Mouse (Mus musculus): ENCODE measurements around the gene Tekt3. TPM values are rescaled to one million over a fixed set of nuclear protein-coding genes. Genes with fewer than 3 reads are reported as not detected.

The Tekt3 gene
- polyA plus RNA-seq, 1 experiment from 2014 or later, result not detected

- DNase-seq (ENCODE audit: low spot score) (no peak), ATAC-seq (replicated peaks; ENCODE audit: low FRiP score) (no peak)
- 93% methylated on average over 6 of the region's 6 CpGs for WGBS
- no peaks in the 10 kb centered on the region for H3K36me3 ChIP-seq (ENCODE audit: control insufficient read depth, insufficient read depth, low read length)
- H3K27ac ChIP-seq (ENCODE audit: low read depth, low read length), result no peak overlapping the region
- no peaks in the 10 kb centered on the region for H3K9me3 ChIP-seq (ENCODE audit: control insufficient read depth, low read length)
- H3K4me1 ChIP-seq (replicated peaks; ENCODE audit: control insufficient read depth, insufficient read depth, low read length), result no peaks in the 10 kb centered on the region
- H3K9ac ChIP-seq (ENCODE audit: low read length), result no peak overlapping the region
- no peak overlapping the region for H3K4me2 ChIP-seq (ENCODE audit: low read depth, low read length, severe bottlenecking)
- H3K27me3 ChIP-seq (ENCODE audit: control insufficient read depth, insufficient read depth, low read length), result no peaks in the 10 kb centered on the region
- H3K4me3 ChIP-seq (ENCODE audit: low read depth, low read length), result no peak overlapping the region
Measured at GRCm38 (mm10) chr11:63088672-63089071, 27.2 kb downstream of the Tekt3 start.

GRCm38 (mm10) chr11:63090210-63090609, 28.8 kb downstream of the Tekt3 start:
- H3K36me3 ChIP-seq (ENCODE audit: control insufficient read depth, insufficient read depth, low read length), result no peaks in the 10 kb centered on the region
- H3K4me3 ChIP-seq (ENCODE audit: low read depth, low read length), result no peak overlapping the region
- H3K9me3 ChIP-seq (ENCODE audit: control insufficient read depth, low read length), result no peaks in the 10 kb centered on the region
- H3K9ac ChIP-seq (ENCODE audit: low read length), result no peak overlapping the region
- no peak overlapping the region for H3K4me2 ChIP-seq (ENCODE audit: low read depth, low read length, severe bottlenecking)
- H3K27ac ChIP-seq (ENCODE audit: low read depth, low read length), result no peak overlapping the region
- H3K4me1 ChIP-seq (replicated peaks; ENCODE audit: control insufficient read depth, insufficient read depth, low read length), result no peaks in the 10 kb centered on the region
- ATAC-seq (replicated peaks; ENCODE audit: low FRiP score) (no peak), DNase-seq (ENCODE audit: low spot score) (no peak)
- WGBS, result 52% methylated on average over 4 of the region's 4 CpGs
- H3K27me3 ChIP-seq (ENCODE audit: control insufficient read depth, insufficient read depth, low read length), result no peaks in the 10 kb centered on the region

GRCm38 (mm10) chr11:63090986-63091385, 29.5 kb downstream of the Tekt3 start:
- ATAC-seq (replicated peaks; ENCODE audit: low FRiP score) (no peak), DNase-seq (ENCODE audit: low spot score) (no peak)
- 95% methylated on average over 6 of the region's 6 CpGs for WGBS
- no peaks in the 10 kb centered on the region for H3K9me3 ChIP-seq (ENCODE audit: control insufficient read depth, low read length)
- no peaks in the 10 kb centered on the region for H3K27me3 ChIP-seq (ENCODE audit: control insufficient read depth, insufficient read depth, low read length)
- no peak overlapping the region for H3K4me2 ChIP-seq (ENCODE audit: low read depth, low read length, severe bottlenecking)
- H3K9ac ChIP-seq (ENCODE audit: low read length), result no peak overlapping the region
- no peak overlapping the region for H3K4me3 ChIP-seq (ENCODE audit: low read depth, low read length)
- H3K36me3 ChIP-seq (ENCODE audit: control insufficient read depth, insufficient read depth, low read length), result no peaks in the 10 kb centered on the region
- H3K27ac ChIP-seq (ENCODE audit: low read depth, low read length), result no peak overlapping the region
- no peaks in the 10 kb centered on the region for H3K4me1 ChIP-seq (replicated peaks; ENCODE audit: control insufficient read depth, insufficient read depth, low read length)

- no peak overlapping the region for H3K27ac ChIP-seq (ENCODE audit: low read depth, low read length)
- no peaks in the 10 kb centered on the region for H3K9me3 ChIP-seq (ENCODE audit: control insufficient read depth, low read length)
- no peak overlapping the region for H3K4me2 ChIP-seq (ENCODE audit: low read depth, low read length, severe bottlenecking)
- ATAC-seq (replicated peaks; ENCODE audit: low FRiP score) (no peak), DNase-seq (ENCODE audit: low spot score) (no peak)
- no peaks in the 10 kb centered on the region for H3K36me3 ChIP-seq (ENCODE audit: control insufficient read depth, insufficient read depth, low read length)
- H3K4me3 ChIP-seq (ENCODE audit: low read depth, low read length), result no peak overlapping the region
- H3K9ac ChIP-seq (ENCODE audit: low read length), result no peak overlapping the region
- H3K4me1 ChIP-seq (replicated peaks; ENCODE audit: control insufficient read depth, insufficient read depth, low read length), result no peaks in the 10 kb centered on the region
- 69% methylated on average over 5 of the region's 5 CpGs for WGBS
- no peaks in the 10 kb centered on the region for H3K27me3 ChIP-seq (ENCODE audit: control insufficient read depth, insufficient read depth, low read length)
Measured at GRCm38 (mm10) chr11:63092271-63092670, 30.8 kb downstream of the Tekt3 start.

- no peak overlapping the region for H3K27ac ChIP-seq (ENCODE audit: low read depth, low read length)
- H3K9ac ChIP-seq (ENCODE audit: low read length), result no peak overlapping the region
- 80% methylated on average over 5 of the region's 5 CpGs for WGBS
- no peak overlapping the region for H3K4me2 ChIP-seq (ENCODE audit: low read depth, low read length, severe bottlenecking)
- no peaks in the 10 kb centered on the region for H3K27me3 ChIP-seq (ENCODE audit: control insufficient read depth, insufficient read depth, low read length)
- H3K4me3 ChIP-seq (ENCODE audit: low read depth, low read length), result no peak overlapping the region
- no peaks in the 10 kb centered on the region for H3K4me1 ChIP-seq (replicated peaks; ENCODE audit: control insufficient read depth, insufficient read depth, low read length)
- no peaks in the 10 kb centered on the region for H3K9me3 ChIP-seq (ENCODE audit: control insufficient read depth, low read length)
- ATAC-seq (replicated peaks; ENCODE audit: low FRiP score), result no peak
- no peak for DNase-seq (ENCODE audit: low spot score)
- no peaks in the 10 kb centered on the region for H3K36me3 ChIP-seq (ENCODE audit: control insufficient read depth, insufficient read depth, low read length)
Measured at GRCm38 (mm10) chr11:63093601-63094000, 32.1 kb downstream of the Tekt3 start.

GRCm38 (mm10) chr11:63094496-63094895, 33.0 kb downstream of the Tekt3 start:
- Histone ChIP-seq H3K27ac (ENCODE audit: low read depth, low read length) (no peak overlapping the region), H3K27me3 (ENCODE audit: control insufficient read depth, insufficient read depth, low read length) (no peaks in the 10 kb centered on the region), H3K36me3 (ENCODE audit: control insufficient read depth, insufficient read depth, low read length) (no peaks in the 10 kb centered on the region), H3K4me3 (ENCODE audit: low read depth, low read length) (no peak overlapping the region), H3K9me3 (ENCODE audit: control insufficient read depth, low read length) (no peaks in the 10 kb centered on the region), H3K4me2 (ENCODE audit: low read depth, low read length, severe bottlenecking) (no peak overlapping the region), H3K9ac (ENCODE audit: low read length) (no peak overlapping the region), H3K4me1 (replicated peaks; ENCODE audit: control insufficient read depth, insufficient read depth, low read length) (no peaks in the 10 kb centered on the region)
- ATAC-seq (replicated peaks; ENCODE audit: low FRiP score), result no peak
- 81% methylated on average over 8 of the region's 8 CpGs for WGBS
- DNase-seq (ENCODE audit: low spot score), result no peak

- H3K9ac ChIP-seq (ENCODE audit: low read length), result no peak overlapping the region
- H3K4me2 ChIP-seq (ENCODE audit: low read depth, low read length, severe bottlenecking), result no peak overlapping the region
- H3K4me1 ChIP-seq (replicated peaks; ENCODE audit: control insufficient read depth, insufficient read depth, low read length), result no peaks in the 10 kb centered on the region
- no peaks in the 10 kb centered on the region for H3K9me3 ChIP-seq (ENCODE audit: control insufficient read depth, low read length)
- H3K27me3 ChIP-seq (ENCODE audit: control insufficient read depth, insufficient read depth, low read length), result no peaks in the 10 kb centered on the region
- ATAC-seq (replicated peaks; ENCODE audit: low FRiP score) (no peak), DNase-seq (ENCODE audit: low spot score) (no peak)
- no peaks in the 10 kb centered on the region for H3K36me3 ChIP-seq (ENCODE audit: control insufficient read depth, insufficient read depth, low read length)
- no peak overlapping the region for H3K27ac ChIP-seq (ENCODE audit: low read depth, low read length)
- WGBS, result 91% methylated on average over 3 of the region's 3 CpGs
- no peak overlapping the region for H3K4me3 ChIP-seq (ENCODE audit: low read depth, low read length)
Measured at GRCm38 (mm10) chr11:63098016-63098415, 36.6 kb downstream of the Tekt3 start.

- no peak overlapping the region for H3K4me2 ChIP-seq (ENCODE audit: low read depth, low read length, severe bottlenecking)
- H3K27me3 ChIP-seq (ENCODE audit: control insufficient read depth, insufficient read depth, low read length), result no peaks in the 10 kb centered on the region
- H3K27ac ChIP-seq (ENCODE audit: low read depth, low read length), result no peak overlapping the region
- no peaks in the 10 kb centered on the region for H3K36me3 ChIP-seq (ENCODE audit: control insufficient read depth, insufficient read depth, low read length)
- no peaks in the 10 kb centered on the region for H3K4me1 ChIP-seq (replicated peaks; ENCODE audit: control insufficient read depth, insufficient read depth, low read length)
- ATAC-seq (replicated peaks; ENCODE audit: low FRiP score) (no peak), DNase-seq (ENCODE audit: low spot score) (no peak)
- H3K9me3 ChIP-seq (ENCODE audit: control insufficient read depth, low read length), result no peaks in the 10 kb centered on the region
- no peak overlapping the region for H3K9ac ChIP-seq (ENCODE audit: low read length)
- 86% methylated on average over 3 of the region's 3 CpGs for WGBS
- no peak overlapping the region for H3K4me3 ChIP-seq (ENCODE audit: low read depth, low read length)
Measured at GRCm38 (mm10) chr11:63099390-63099789, 37.9 kb downstream of the Tekt3 start.

- Histone ChIP-seq H3K9ac (ENCODE audit: low read length) (no peak overlapping the region), H3K4me3 (ENCODE audit: low read depth, low read length) (no peak overlapping the region), H3K9me3 (ENCODE audit: control insufficient read depth, low read length) (no peaks in the 10 kb centered on the region), H3K27ac (ENCODE audit: low read depth, low read length) (no peak overlapping the region), H3K4me1 (replicated peaks; ENCODE audit: control insufficient read depth, insufficient read depth, low read length) (no peaks in the 10 kb centered on the region), H3K27me3 (ENCODE audit: control insufficient read depth, insufficient read depth, low read length) (no peaks in the 10 kb centered on the region), H3K36me3 (ENCODE audit: control insufficient read depth, insufficient read depth, low read length) (no peaks in the 10 kb centered on the region), H3K4me2 (ENCODE audit: low read depth, low read length, severe bottlenecking) (no peak overlapping the region)
- ATAC-seq (replicated peaks; ENCODE audit: low FRiP score) (no peak), DNase-seq (ENCODE audit: low spot score) (no peak)
- WGBS, result 87% methylated on average over 7 of the region's 7 CpGs
Measured at GRCm38 (mm10) chr11:63103256-63103655, 41.8 kb downstream of the Tekt3 start.

Data from forebrain, embryonic 11.5 days (tissue).